Mouse (Mus musculus) liver, postnatal 0 days (tissue): ENCODE data around the gene Mgat4a.

Source experiments
- CTCF ChIP-seq: sonication (generic); IDR thresholded peaks from 2 replicates; pipeline ENCODE4 v1.5.1; 2016; ENCODE audit warnings: antibody characterized with exemption, low read depth
- EP300 ChIP-seq: IDR thresholded peaks from 2 replicates; pipeline ENCODE4 v1.6.1; 2016; ENCODE audit warnings: antibody characterized with exemption, low read depth, mild to moderate bottlenecking

GRCm38 (mm10) chr1:37488531-37488930 is 52.3 kb downstream of the Mgat4a start:
- TF ChIP-seq CTCF (no peak), EP300 (no peak)
